Mouse (Mus musculus) lung, postnatal 25 days (tissue): ENCODE measurements at regions not wholly inside any gene's neighbourhood (a gene's known extent, or its start where the extent isn't known, plus 50 kb on each side); places are given as distances from the start of the nearest gene placed in this dataset.

Source experiments
- DNase-seq: peaks from one replicate; pipeline ENCODE4 v3.0.0; 2022; ENCODE audit warnings: low spot score

DNA sequence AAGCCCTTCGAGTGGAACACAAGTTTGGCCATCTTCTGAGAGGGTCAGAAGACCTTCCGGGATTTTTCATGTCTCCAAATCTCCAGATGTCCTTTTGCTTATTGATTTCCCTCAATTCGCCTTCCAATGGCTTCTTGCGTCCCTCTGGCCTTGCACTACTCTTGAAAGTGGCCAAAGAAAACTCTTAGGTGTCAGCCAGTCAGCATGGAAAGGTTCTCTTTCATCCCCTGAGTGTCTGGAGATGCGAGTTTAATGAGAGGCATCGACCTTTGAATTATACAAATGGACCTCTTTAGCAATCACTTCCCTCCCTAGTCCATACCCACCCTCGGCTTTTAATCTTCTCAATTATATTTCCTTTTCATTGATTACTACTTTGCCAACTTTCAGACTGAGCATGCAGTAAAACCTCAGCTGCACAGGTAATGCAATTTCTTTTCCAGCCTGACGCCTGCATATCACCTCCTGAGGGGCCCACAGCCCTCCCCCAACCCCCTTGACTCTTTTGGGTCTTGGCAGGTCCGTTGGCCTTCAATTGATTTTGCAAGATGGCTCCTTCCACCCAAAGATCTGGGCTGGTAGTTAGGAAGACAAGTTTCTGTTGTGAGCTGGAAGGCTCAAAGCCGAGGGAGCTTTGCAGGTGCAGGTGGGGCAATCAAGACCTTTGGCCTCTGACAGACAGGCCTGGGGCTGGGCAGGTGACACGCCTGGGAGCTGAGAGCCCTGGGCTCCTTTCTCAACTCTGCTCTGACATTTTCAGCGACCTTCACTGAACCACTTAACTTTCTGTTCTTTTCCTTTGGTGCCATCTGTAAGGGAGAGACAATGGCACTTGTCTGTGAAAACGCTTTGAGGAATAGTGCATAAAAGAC is 461.8 kb downstream of the Ccdc171 start:
- no peak for DNase-seq

DNA sequence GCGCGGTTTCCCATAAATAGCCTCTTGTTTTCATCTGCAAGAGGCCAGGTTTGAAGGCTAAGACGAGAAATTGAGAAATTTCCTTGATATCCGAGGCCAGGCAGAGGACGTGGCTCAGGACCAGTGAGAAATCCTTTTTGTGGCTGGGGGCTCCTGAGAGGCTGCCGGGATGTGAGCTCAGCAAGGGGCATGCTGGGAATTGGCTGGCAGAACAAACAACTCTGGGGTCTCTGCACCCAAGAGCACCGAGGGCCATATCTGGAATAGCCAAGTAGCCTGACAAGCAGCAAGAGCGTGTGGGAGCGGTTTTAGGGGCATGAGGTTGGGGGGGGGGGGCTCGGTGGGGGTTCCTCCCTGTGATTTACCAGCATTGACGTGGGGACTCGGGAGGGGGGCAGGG is 462.5 kb downstream of the Ccdc171 start:
- DNase-seq: no peak

DNA sequence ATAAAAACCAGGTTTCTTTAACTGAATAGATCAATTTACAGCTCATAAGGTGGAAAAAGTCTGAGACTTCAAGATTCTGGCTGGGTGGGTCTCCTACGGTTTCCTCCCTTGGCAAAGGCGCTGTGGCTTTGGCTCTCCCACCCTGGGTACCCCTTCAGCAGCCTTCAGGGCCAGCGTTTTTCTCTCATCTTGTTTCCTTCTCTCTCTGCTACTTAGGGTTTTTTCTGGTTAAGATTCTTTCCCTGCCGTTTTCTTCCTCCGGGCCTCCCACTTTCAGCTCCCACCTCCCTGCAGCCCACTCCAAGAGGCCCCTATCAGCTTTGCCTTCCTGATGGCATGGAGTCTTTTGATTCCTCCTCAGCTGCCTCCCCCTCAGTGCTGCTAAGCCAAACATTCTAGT is 463.0 kb downstream of the Ccdc171 start:
- no peak for DNase-seq

DNA sequence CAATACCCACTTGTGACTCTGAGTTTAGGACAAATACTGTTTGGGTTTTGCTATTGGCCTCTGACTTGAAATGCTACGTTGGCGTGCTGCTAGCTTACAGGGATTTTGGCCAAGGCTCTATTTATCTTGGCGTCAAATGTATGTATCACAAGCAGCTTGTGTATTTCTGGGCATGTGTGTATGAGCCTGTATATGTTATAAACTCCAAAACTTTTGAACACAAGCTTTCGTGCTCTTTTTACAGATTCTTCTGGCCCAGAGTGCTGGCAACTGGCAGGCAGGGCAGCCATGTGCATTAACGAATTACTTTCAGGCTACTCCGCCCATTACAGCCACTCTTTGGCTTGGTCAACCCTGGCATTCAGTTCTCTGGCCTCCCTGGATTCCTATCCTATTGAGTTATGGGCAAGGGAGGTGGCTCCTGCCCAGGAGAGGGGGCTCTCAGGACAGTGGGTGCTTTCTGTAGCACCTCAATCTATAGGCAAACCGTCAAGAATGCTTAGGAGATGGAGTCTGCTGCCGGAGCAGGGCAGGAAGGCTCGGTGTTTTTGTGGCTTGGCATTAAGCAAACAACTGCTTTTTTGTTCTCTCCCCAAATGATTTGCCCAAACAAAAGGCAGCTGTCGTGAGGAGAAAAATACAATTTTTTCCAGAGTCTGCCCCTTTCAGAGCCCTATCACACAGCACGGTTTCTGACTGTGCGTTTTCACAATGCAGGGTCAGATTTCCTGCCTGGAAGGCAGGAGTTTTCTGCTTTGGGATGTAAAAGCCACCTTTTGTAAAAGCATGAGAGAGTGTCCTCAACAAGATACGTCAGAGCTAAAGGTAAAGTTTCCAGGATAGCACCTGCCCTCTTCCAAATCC is 465.0 kb downstream of the Ccdc171 start:
- DNase-seq: no peak

DNA sequence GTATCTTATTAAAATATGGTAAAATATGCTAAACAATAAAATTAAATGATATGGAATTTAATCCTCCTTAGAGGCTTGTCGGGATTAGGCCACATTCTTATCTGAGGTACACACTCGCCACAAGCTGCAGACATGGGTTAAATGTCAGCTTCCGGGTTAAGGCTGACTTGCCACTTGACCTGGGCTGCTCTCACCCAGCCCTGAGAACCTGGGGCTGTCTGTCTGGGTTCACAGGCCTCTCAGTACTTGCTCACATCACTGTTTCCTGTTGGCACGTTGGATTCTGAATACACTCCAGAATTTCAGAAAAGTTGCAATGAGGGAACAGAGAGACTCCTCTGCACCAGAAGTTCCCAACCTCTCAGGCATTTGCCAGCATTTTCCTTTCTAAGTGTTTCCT is 465.9 kb downstream of the Ccdc171 start:
- DNase-seq: no peak

DNA sequence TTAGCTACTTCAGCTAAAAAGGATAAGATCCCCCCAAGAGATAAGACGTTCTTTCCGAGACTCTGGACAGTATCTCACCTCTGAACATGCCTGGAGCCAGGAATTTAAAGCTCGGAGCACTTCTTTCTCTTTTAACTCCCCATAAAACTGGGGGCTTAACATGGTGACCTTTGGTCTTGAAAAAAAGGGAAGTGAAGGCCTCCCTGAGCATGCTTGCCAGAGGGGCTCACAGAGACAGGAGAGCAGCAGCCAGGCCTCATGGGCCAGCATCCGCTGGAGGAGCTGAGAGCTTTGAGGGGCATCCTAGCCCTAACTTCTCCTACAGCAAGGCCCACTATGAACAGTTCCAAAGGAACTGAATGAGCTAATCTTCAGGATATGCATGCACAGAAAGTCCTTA is 471.7 kb downstream of the Ccdc171 start:
- no peak for DNase-seq

DNA sequence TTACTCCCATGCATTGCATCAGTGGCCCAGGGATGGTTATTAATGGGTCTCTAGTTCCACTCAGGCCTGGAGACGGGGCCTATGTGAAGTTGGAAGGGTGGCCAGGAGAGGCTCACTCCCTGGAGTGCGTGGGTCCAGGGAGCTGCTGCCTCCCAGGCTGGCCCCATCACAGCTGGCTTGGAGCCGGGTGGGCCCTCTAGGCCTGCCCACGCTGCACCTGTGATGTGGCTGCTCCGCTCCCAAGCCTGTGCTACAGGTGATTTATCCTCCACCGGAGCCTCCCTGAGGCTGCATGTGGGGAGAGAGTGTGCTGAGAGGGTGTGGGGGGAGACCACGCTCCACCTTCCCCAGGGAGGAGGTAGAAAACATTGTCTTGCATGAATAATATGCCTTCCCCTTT is 476.3 kb downstream of the Ccdc171 start:
- no peak for DNase-seq

DNA sequence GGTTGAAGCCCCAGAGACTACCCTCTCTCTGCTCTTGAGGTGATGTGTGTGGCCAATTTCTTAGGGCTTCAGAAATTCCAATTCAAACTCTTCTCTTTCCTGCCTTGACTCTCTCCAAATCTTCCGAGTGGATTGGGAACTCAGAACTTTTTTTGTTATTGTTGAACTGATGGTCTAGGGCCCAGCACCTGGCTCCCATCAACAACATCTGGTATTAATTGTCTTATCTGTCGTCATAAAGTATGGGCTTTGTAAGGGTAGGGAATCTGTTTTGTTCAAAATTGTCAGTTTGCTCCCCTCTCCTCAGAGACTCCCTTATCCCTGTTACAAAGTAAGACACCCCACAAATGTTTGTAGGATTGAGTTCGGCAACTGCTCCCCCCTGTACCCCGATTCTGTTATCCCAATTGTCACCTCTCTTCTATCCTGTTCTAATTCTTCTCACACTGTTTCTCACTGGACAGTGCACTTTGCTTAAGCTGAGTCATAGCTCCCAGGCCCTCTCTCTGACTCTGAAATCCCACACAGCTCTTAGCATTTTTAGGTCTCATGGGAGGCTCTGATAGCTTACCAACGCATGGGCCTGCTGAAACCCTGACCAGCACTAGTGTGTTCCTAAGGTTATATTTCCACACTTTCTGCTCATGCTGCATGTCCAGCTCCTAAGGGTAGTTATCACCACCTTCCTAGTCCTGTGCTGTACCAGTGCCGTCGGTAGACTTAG is 478.9 kb downstream of the Ccdc171 start:
- no peak for DNase-seq

DNA sequence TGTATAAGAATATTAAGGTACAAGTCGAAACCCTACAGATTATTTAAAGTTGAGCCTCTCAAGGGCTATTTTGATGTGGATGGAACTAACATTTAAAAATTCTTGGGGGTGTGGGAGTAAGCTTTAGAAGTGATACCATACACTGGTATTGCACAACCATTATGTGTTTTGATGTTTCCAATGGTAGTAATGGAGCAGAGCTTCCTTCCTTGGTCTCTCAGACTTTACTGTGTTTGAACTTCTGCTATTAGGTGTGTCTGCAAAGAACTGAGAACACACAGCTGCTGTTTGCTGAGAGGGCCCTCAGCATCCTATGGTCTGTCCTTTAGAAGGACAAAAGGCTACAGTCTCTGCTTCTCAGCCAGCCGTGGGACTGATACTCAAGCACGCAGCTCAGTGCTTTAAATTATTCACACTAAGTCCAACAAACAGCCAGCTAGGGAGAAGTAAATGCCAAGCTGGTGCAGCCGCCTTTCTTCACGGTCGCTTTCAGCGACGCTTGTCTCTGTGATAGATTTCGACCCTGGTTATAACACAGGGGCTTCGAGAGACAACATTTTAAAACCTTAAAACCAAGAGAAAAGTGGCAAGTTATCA is 479.5 kb downstream of the Ccdc171 start:
- no peak for DNase-seq

DNA sequence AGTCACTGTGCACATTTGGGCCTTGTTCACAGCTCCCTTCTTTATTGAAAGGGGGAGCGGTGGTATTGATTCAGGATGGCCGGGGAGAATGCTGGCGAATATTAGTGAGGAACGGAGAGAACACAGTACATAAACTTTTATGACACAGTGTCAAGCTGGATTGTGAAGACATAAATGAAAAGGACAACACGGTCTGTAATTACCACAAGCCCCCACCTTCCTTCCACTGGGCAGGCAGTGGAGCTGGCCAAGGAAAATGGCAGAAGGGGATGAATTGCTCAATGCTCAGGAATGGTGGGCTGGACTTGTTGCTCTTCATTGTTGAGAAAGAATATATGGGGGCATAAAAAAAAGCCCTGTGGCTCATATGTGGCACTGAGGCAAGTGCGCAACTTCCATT is 486.6 kb downstream of the Ccdc171 start:
- no peak for DNase-seq

DNA sequence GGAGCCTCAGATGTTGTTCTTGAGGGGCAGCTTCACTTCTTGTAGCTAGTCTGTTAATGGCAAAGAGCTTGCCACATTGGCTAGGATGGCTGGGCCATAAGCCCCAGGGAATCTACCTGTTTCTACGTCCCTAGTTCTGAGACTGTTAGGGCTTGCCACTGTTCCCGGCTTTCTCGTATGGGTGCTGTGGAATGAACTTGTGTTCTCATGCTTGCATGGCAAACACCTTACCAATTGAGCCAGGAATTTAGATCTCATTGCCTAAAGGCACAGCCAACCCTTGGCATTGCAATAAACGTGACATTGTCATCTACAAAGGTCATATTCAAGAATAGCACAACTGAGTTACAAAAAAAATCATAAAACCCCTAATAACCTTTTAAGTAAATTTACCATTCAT is 489.8 kb downstream of the Ccdc171 start:
- DNase-seq: no peak

DNA sequence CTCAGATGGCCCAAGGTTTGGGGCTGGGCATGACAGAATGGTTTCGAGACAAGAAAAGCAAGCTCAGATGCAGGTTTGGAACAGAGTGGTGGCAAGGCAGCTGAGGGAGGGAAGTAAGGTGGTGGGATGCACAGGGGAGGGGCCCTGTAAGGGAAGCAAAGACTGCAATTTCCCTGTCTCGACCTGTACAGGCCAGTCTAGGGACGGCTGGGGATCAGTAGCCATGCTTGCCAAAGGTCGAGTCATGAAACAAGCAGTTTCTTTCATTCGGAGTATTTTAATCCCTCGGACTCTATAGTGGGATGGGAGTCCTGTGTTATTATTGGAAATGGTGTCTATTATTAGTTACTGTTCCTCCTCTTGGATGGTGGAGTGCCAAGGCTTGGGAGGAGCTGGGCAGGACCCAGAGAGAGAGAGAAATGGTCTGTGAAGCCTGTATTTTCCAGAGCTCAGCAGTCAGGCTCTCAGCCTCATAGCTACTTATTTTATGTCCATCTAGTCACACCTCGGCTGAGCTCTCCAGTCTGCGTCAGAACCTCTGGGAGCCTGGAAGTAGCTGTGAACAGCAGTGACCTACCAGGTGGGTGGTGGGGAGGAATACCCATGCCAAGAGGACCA is 490.3 kb downstream of the Ccdc171 start:
- no peak for DNase-seq

DNA sequence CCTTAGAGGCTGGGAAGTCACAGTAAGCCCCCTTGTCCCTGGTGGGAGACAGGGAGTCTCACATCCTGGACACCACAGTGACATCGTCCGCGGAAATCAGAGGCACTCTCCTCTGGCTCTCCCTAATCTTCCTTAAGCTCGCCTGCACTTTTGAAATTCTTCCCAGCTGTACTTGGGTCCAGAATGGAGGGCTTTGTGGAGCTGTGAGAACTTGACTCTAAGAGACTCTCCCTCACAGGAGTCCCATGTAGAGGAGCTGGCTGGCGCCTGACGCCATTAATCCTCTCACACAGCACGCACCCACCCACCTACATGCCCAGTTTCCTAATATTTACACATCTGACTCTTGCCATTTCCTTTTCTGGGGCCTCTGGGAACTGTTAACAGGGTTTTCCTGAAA is 492.8 kb downstream of the Ccdc171 start:
- no peak for DNase-seq

DNA sequence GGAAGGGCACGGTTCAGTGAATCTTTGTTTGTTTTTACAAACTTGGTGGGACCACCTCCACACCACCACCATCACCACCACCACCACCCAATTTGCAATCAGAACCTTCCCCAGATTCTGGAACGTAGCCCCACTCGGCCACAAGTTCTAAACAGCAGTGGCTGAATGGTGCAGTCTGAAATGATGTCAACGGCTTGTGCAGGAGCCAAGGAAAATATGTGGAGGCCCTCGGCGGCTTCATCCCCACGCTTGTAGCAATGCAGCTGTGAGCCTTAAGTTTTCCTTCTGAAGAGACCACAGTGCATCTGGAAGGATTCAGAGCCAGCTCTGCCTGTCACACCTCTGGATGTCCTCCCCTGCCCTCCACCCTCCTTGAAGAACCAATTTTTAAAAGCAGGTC is 493.4 kb downstream of the Ccdc171 start:
- DNase-seq: no peak

DNA sequence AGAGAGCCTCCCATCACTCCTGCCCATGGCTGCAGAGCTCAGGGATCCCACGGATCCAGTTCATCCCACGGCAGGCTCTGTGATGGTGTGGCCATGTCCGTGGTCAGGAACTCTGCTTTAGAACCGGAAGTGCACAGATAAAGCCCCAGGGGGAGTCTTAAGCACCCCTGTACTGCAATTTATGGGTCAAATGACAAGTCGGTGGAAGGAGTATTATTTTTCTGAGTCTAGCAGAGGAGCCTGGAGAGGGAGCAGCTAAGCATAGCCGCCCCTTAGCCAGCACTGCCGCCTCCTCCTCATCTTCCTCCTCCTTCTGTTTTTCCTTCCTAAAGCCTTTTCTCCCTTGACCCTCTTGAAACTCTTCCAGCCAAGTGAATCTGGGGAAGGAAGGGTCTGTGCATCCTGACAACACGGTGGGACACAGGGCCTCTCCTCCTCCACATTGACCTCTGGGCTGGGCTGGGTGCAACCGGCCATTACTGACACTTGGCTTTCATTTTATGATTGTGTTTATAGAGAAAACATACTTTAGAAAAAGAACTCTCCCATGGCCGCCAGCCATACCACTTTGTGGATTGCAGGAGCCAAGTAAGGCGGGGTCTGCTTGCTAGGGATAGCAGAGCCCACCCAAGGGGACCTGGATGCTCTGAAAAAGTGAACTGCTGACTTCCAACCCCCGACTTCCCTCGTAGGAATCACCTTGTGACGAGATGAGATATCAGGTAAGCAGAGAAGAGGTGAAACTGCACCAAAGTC is 494.3 kb downstream of the Ccdc171 start:
- DNase-seq: no peak

DNA sequence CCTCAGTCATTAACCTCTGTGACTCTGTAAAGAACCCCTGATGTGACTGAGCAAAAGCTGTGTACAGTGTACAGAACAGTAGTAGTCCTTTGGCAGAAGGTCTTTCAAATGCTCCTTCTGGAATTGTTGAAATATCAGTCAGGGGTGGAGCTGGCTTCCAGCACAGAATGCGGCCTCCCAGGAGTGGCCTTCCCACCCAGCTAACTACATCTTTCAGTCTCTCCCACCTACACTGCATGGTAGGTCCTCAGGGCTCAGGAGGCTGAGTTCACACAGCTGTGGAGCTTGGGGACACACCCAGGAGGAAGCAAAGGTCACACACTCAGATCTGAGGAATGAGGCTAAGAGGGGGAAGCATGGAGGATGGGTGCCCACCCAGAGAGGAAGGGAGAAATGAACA is 495.3 kb downstream of the Ccdc171 start:
- no peak for DNase-seq

DNA sequence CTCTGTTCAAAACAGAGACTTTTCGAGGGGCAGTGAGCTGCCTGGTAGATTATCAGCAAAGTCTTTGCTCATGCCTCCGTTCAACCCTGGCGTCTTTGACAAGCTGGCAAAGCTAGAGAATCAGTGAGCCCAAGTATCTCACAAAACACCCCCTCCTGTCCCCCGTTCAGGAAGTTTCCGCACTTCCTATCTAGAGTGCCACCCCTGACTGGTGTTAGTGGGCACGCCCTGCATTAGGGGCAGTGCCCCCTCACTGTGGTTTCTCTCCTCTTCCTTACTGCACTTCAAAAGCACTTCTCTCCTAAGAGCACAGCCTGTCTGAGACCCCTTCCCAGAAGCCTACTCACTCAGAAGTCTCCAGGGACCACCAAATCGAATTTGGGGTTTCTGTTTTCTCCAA is 497.0 kb downstream of the Ccdc171 start:
- DNase-seq: no peak

DNA sequence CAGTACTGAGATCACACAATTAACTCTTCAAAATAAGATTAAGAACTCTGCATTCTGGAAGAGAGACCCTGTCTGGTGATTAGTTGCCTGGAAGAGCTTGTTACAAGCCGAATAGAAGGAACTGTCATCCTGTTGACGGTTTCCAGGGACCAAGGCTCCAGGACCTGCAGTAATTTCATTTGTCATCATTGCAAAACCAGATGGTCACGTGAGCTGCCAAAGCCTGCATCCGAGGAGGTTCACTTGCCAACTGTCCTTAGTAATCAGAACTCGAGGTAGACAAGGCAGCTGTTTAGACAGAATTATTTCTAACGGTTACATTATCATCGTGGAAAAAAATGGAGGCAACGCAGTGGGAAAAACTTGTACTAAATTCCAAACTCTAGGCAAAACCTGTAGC is 500.8 kb downstream of the Ccdc171 start:
- no peak for DNase-seq

DNA sequence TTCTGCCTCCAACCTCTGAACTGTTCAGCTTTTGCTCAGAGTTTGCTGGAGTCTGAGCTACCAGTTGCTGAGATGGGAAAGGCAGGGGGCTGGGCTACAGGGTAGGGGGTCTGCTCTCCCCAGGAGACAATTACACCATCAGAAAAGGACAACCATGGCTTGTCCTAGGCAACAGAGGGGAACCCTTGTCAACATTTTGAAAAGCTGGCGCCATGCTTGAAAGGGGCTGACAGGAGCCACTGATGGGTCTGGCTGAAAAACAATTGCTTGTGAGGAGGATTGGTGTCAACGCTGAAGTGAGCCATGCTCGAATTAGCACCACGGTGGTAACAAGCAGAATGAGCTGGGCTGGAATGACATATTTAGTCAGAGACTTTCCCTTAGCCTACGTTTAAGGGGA is 502.8 kb downstream of the Ccdc171 start:
- no peak for DNase-seq

DNA sequence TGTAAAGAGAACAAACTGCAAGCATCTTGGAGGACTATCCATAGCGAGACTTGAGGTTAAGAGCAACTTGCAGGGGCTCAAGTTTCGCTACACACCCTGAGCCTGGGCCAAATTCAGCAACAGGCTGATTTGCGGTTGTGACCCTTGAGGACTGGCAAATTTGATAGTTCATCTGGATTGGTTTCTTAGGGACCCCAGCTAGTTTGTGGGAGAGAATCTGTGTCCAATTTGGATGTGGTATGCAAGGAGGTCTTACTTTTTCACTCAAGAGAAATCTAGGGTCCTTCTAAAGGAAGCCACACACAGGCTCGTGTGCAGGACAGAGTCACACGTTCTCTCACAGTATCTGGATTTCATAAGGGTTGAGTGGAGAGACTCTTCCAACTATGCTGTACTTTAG is 505.6 kb downstream of the Ccdc171 start:
- DNase-seq: no peak

DNA sequence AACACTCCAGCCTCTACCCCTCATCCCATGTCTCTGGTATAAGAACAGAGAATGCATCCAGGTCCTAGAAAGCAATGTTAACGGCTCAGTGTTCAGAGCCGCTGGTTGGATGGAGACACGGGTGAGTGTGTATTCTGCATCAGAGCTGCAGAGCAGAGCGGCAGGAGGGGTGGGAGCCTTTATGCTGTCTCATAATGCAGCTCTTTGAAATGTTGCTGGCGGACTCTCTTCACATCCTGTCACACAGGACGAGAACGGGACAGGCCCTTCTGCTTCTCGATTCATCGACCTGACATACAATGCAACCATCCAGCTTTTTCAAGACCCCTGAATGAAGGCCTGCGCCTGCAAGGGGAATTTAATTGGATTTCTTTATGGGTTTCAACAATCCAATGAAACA is 507.2 kb downstream of the Ccdc171 start:
- DNase-seq: no peak
